Mouse (Mus musculus) kidney, postnatal 36 days (tissue): ENCODE results near the gene Vps11.
"Not testable (repeated sequence)": the region's sequence is repeated elsewhere in the genome, so short reads cannot be mapped to it uniquely, and the experiment has no call there.

Source experiments
- DNase-seq, 2 experiments: peaks; one replicate each; pipeline ENCODE4 v3.0.0; 2021 to 2022; ENCODE audit warnings: mixed read lengths in 2 of 2

Vps11 gene

DNA sequence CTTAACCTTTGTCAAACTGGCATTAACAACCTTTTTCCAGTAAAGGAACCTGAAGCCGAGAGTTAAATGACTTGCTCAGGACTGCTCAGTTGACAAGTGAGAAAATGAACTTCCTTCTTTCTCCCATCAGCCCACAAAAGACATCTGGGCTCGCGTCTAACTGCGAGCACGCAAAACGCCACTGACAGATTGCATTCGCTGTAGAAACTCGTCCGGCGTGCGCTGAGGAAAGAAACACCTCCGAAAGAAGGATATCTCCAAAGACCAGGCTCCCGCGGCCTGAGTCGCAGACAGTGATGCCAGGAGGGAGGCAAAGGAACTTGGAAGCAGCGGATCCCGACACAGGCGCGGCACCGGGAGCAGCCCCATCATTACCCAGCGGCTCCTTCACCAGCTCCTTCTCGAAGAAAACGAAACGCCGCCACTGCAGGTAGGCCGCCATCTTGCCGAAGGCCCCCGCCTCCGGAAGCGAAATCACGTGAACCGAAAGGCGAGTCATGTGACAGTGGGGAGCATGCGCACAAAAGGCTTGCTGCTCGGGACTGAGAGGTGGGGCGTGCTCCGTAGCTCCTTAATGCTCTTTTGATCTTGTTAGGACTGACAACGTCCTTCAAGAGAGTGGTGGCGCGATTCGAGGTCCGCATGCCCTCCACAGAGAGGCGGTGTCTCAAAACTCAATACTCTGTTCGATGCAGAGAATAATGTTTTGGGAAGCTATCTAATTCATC lies at the start of gene Vps11:
Vps11 (minus strand) TSS at position 481 of the 728 bp plus-strand sequence.
- peak; percentile 95 to 97 for DNase-seq

DNA sequence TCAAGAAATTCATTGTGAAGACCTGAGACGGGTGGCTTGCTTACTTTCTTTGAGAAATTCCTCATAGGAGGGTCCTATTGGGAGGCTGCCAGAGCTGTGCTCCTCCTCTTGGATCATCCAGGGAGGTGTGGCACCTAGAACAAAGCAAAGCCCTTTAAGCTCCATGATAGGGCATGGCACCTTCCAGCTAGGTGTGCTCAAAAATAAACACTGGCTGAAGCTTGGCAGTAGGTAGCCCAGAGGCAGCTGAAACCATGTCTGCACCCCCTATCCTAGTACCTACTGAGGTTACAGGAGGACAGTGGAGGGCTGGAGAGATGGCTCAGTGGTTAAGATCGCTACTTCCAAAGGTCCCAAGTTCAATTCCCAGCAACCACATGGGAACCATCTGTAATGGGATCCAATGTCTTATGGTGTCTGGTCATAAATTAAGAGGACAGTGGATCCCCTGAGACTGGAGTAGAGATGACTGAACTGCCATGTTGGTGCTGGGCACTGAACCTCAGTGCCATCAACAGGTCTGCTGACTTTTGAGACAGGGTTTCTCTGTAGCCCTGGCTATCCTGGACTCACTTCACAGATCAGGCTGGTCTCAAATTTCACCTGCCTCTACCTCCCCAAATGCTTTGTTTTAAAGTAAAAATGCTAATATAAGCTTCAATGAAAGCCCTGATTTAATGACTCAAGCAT lies 49.3 kb upstream of the Vps11 start:
- DNase-seq, result no peak

DNA sequence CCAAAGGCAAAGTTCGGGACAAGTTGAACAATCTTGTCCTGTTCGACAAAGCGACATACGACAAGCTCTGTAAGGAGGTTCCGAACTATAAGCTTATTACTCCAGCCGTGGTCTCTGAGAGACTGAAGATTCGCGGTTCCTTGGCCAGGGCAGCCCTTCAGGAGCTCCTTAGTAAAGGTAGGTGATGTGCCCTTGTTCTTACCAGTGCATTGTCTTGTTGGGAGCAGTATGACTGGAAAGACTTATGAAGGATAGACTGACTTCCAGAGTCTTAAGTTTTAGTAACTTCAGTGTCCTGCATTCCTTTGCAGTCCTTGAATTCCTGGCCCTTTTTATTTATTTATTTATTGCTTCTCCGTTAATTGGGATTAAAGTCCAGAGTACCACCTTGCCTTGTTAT lies 47.2 kb upstream of the Vps11 start:
- DNase-seq, result not testable (repeated sequence)

DNA sequence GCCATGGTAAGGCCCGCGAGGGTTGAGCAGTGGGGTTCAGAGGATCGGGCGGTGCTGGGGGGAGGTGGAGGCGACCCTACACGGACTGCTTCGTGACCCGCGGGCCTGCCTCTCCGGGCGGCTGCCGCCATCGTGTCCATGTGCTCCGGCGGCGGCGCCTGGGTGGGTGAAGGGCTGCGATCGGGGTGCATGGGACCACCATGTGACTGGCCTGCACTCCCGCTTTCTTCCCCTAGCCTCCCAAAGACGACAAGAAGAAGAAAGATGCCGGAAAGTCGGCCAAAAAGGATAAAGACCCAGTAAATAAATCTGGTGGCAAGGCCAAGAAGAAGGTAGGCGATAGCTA lies 46.3 kb upstream of the Vps11 start:
- DNase-seq, result no peak

DNA sequence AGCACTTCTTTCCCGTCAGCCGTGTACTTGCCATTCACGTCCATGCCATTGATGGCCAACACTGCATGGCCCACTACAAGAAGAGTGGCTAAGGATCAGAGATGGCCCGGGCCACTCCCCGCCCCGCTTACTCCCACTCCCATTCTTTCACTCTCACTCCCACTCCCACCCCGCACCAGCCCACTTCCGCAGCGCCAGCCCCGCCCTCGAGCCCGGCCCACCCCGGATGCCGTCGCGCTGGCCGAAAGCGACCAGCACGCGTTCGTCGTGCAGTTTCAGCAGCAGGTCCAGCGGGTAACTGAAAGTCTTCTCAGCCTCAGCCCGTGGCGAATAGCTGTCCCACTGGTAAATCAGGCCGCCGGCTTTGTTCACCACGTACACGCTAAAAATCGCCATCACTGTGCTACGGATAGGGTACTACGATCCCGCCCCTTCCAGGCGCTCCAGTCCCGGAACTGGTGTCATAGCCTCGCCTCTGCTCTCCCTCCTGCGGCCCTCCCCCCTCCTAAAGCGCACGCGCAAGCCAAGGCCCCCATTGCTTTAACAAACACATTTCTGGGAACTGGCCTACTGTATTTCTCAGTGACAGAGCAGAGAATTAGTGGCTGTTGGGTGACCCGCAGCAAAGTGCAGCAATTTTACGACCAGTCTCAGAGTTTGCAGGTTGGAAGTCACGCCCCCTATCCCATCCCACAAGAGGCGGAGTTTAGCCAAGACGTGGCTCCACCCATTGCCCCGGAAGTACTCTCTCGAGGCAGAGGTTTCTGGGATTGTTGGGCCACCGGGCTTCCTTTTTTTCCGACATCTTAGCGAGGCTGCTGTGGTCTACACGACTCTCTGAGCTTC lies 45.7 kb upstream of the Vps11 start, which contains the start of the genes Rps25 and Trappc4:
Rps25 (plus strand) TSS at position 234 of the 846 bp plus-strand sequence.
Trappc4 (minus strand) TSS at position 695 of the 846 bp plus-strand sequence.
- peak; percentile 94 to 96 for DNase-seq

DNA sequence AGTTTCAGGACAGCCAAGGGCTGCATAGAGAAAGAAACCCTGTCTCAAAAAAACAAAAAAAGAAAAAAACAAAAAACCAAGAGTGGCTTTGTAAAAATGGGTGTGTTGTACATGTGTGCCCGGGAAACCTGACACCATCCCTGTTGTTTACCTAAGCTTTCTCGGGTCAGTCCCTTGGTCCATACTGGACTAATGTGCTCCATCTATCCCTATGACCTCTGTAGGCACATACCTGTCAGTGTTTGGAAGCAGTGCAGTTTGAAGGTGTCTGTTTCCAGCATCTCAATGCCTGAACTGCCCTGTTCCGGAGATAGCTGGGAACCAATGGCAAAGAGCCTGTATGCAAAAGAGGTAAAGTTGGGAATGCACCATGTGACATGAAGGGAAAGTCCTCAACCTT lies 43.5 kb upstream of the Vps11 start:
- no peak for DNase-seq

DNA sequence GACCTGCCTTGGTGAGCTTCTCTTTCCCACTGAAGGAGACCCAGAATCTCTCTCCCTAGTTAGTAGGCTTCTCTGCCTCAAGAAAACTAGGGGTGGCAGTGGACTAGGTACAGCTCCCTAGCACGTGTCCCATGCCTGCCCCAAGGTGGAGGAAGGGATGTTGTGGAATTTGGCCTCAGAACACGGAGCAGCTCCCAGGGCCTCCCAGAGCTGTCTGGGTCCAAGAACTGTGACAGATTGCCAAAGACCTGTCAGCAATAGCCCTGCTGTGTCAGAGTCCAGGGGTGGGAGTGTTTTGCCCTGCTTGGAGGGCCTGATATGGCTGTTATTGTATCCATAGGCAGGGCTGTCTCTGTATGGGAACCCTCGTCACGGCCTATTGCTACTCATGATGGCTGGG lies 39.6 kb upstream of the Vps11 start:
- peak; percentile 80 to 91 for DNase-seq

DNA sequence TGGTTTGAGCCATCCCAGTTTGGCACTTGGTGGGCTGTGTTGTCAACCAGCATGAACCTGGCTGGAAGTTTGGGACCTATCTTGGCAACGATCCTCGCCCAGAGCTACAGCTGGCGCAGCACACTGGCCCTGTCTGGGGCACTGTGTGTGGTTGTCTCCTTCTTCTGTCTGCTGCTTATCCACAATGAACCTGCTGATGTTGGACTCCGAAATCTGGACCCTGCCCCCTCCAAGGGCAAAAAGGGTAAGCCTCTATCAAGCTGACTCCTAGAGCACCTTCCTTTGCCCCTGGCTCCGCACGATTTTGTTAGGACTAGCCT lies 38.3 kb upstream of the Vps11 start:
- peak; percentile 49 to 66 for DNase-seq

DNA sequence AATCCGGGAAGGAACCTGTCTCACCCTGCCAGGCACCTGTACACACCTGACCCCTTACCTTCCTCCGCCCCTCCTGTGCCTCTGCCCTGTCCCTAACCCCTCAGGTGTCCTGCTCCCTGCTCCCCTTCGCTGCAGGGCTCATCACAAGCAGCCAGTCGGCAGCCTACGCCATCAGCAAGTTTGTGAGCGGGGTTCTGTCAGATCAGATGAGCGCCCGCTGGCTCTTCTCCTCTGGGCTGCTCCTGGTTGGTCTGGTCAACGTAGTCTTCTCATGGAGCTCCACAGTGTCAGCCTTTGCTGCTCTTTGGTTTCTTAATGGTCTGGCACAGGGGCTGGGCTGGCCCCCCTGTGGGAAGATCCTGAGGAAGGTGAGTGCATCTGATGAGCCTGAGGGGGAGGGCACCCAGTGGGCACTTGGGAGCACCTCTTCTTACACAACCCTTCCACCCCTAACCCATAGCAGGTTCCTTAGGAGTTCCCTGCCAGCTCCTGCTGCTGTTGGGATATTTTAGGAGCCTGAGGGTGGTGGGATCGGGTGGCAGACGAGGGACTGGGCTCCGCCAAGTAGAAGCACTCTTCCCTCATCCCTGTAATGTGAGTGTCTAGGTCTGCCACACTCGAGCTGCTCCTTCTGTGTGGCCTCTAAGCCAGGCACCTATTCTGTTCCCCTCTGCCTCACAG lies 37.8 kb upstream of the Vps11 start:
- DNase-seq, result peak in 1 of 2 experiments; percentile 34

DNA sequence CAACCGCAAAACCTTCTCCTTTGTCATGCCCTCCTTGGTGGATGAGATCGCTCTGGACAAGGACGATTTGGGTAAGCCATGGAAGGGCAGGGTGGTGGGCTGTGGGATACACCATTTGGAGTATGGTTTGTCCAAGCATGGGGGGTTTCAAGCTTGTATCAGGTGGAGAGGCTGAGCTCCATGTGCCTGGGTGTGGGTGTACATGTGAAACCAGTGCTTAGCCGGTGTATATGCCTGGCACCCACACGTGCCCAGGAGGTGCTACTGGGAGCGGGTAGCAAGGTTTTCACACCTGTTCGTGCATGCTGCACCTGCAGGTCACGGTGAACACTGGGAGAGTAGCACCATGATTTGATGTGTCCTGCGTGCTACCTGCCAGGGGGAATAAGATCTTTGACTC lies 37.1 kb upstream of the Vps11 start:
- peak in 1 of 2 experiments; percentile 19 for DNase-seq

DNA sequence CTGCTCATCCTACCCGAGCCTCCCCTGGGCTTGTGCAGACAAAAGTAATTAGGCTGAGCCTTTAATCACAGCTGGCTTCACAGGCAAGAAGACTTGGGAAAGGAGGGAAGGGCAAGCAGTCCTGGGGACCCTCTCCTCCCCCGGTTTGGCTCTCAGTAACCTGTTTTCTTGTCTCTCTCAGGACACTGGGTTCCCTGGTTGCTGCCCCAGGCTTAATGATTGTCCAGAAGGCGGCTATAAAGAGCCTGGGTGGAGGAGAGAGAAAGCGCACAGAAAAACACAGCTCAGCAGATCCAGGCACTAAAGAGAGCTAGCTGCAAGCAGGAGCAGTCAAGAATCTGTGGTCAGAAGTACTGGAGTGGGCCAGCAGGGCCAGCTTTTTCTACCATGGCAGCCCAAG lies 36.6 kb upstream of the Vps11 start:
- DNase-seq, result peak; percentile 87 to 91

DNA sequence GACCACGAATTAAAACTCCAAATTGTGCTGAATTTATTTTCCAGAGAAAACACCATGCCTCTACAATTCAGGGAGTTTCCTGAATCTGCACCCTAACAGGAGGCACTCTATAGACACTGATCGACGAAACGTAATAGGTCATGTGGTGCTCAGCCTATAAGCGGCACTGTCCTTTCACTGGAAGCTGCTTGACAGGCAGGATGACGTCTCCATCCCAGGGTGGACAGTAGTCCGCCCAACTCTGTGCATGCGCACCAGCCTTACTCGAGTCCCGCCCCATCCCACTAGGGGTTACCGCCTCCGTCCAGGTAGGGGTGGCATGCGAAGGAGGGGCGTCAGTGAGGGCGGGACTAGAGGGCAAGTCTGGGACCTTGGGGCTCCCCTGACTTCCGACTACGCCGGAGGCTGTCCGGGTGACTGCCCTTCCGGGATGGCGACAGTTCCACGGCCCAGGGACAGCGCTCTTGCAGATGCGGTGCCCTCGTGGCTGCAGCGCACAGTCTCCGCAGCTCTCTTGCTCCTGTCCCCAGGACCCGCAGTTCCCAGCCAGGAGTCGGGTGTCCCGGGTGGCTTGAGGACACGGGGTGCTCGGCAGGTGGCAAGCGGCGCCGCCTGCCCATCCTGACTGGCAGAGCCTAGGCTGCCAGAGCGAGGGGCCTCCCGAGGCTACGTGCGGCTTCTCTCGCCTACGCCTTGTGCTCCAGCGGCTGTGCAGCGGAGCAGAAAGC lies 35.4 kb upstream of the Vps11 start, which contains the start of gene Slc37a4:
Slc37a4 (plus strand) TSS at position 169 of the 728 bp plus-strand sequence.
- peak; percentile 97 to 99 for DNase-seq

DNA sequence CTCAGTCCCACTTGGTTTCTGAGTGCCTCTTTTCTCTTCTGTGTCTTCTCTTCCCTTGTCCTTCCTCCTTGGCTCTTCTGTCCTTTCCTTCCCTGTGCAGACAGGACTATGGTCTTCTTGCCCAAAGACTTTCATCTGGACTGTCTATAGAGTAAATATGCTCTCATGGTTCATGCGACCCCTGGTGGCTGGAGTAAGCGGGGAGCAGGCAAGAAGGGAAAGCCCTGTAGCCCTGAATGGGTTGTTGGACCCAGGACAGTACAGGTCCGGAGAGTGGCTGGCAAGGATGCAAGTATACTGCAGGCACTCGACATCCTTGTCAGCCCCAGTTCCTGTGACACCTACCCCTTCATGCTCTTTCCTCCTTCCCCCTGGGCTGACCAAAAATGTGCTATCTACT lies 30.0 kb upstream of the Vps11 start:
- peak; percentile 77 to 92 for DNase-seq

DNA sequence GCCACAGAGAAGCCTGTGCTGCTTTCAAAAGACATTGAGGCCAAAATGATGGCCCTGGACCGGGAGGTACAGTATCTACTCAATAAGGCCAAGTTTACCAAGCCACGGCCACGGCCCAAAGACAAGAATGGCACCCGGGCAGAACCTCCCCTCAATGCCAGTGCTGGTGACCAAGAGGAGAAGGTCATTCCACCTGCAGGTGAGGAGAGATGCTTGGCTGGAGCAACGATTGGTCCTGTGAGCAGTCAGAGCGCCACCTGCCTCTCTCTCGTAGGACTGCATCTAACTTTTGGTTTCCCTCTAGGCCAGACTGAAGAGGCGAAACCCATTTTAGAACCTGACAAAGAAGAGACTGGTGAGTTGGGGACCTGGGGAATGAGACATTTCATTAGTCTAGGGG lies 27.8 kb upstream of the Vps11 start:
- DNase-seq, result peak; percentile 62 to 80

DNA sequence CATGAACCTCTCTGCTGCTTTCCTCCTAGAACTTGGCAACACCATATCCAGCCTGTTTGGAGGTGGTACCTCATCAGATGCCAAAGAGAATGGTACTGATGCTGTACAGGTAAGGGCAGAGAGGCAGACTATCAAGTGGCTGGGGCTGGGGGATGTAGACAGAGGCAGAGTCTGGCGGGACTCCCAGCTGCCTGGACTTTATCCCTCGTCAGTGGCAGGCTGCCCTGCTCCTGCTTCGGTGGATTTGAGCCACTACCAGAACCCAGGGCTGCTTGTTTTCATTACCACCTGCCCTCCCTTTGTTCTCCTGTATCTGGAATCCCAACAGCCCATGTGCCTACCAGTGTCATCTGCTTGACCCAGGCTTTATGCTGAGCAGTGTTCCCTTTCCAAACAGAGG lies 25.8 kb upstream of the Vps11 start:
- peak; percentile 62 to 78 for DNase-seq

DNA sequence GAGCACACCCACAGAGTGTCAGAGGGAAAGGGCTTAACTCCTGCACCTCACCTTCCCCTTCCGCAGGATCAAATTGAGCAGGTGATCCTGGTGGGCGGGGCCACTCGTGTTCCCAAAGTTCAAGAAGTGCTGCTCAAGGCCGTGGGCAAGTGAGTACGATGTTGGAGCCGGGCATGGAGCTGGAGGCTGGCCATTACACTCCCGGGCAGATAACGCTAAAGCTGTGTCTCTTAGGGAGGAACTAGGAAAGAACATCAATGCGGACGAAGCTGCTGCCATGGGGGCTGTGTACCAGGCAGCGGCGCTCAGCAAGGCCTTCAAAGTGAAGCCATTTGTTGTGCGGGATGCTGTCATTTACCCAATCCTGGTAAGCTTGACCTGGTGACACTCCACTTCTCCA lies 23.1 kb upstream of the Vps11 start:
- DNase-seq, result no peak

DNA sequence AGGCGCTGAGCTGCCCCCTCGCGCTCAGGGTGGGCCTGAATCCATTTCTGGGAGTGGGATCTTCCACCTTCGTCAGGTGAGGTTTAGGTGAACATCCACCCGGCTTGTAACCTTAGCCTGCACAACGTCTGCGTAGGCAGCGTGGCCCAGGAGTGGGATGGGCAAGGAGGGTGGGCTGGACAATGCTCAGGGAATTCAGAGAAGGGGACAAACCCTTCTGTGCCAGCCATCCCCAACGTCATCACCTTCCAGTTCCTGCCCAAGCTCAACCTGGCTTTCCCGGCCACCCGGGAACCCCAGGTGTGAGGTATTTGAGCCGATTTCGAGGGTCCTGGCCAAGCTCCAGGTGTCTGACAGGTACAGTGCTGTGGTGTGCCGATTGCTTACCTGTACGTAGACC lies 18.4 kb upstream of the Vps11 start:
- DNase-seq, result no peak

DNA sequence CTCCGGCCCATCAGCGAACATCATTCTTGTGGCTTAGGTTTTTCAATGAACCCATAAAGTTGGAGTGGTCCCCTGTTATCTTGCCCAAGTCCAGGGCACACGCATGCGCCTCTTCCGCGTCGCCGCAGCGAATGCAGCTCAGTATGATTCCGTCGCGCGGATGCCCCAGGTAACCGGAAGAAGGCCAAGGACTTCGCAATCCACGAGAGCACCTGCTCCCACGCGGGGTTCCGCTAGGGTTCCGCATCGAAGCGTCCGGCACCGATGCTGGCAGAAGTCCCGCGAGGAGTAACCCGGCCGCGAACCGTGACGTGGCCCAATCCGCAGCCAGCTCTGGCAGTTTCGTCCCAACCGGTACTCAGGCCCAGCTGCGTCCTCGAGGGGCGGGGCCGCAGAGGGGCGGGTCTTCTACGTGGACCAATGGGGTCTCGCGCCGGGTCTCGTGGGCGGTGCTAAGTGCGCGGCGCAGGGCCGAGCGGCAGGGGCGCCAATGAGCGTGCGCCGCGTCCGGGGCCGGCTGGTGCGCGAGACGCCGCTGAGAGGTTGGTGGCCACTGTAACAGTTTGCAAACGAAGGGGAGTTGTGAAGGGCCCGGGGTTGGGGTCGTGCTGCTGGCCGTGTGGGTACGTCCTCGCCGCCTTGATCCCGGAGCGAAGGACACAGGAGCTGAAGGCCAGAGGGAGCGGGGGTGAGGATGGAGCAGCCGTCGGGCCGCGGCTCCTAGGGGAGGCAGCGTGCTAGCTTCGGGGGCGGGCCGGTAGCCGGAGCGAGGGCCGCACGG lies 17.8 kb upstream of the Vps11 start, which contains the start of gene Hyou1:
Hyou1 (plus strand) TSS at position 437 of the 781 bp plus-strand sequence.
- DNase-seq, result peak; percentile 99

DNA sequence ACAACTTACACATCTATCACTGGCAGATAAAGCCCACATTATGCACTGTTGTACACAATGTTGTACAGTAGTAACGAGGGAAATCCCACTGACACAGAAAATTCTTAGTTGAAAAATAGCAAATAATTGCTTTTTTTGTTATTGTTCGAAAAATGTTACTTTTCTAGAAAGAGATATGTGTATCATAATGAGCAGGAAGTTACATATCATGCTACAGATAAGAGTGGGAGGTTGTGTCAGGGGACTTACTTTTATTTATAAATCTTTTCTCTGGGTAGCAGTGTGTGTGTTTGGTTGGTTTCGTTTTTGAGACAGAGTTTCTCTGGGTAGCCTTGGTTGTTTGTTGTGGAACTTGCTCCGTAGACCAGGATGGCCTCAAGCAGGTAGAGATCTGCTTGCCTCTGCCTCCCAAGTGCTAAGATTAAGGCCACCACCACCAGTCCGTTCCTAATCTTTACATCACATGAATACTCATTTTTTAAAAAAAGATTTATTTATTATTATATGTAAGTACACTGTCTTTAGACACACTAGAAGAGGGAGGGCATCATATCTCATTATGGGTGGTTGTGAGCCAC lies 16.8 kb upstream of the Vps11 start:
- no peak for DNase-seq

DNA sequence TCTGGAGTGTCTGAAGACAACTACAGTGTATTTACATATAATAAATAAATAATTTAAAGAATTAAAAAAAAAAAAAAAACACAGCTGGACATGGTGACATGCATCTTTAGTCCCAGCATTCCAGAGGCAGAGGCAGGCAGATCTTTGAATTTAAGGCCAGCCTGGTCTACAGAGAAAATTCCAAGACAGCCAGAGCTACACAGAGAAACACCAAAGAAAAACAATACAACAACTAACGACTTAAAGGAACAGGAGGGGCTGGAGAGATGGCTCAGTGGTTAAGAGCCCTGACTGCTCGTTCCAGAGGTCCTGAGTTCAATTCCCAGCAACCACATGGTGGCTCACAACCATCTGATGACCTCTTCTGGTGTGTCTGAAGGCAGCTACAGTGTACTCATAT lies 15.9 kb upstream of the Vps11 start:
- not testable (repeated sequence) for DNase-seq

DNA sequence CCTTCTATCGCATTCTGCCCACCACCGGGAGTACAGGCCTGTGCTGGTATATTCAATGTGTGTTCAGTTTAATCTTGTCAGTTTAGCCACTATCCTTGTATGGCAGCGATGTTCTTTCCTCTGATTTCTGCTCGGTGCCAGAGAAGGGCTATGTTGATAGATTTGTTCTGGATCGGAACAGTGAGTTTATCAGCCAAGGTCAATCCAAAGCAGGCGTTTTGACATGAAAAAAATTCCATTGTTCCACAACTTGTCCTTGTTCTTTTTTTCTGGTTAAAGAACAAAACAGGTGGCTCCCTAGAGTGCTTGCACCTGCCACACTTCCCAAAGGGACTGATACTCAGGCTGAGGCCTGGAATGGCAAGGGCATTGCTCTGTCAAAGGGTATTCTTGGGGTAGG lies 14.7 kb upstream of the Vps11 start:
- no peak for DNase-seq
